8 mouse cellular contexts compared by ENCODE assay signal in genomic region chr13:34343719-34344375, GRCm38 (mm10). TPM values are rescaled to one million over a fixed set of nuclear protein-coding genes. Genes with fewer than 3 reads are reported as not detected.
A peak's percentile ranks its signal among the peaks of the same experiment; 100 is the strongest.
DNase-seq lines count a peak whose midpoint lies in the region; ATAC-seq and TF ChIP-seq lines count a peak whose summit lies in the region.

No protein-coding gene starts in this region.

- H3K4me2 ChIP-seq in heart, embryonic 11.5 days: peak overlapping the region; percentile 99
- H3K4me2 ChIP-seq in hindbrain, embryonic 16.5 days (ENCODE audit: low read length): peak overlapping the region; percentile 92
- peak overlapping the region; percentile 94 for H3K4me2 ChIP-seq in limb, embryonic 12.5 days
- peak overlapping the region; percentile 65 for H3K4me2 ChIP-seq in midbrain, embryonic 15.5 days

- TF ChIP-seq CTCF in brain, embryonic 14.5 days (IDR thresholded peaks at IDR 0.05; ENCODE audit: borderline replicate concordance, extremely low read depth, insufficient read depth, insufficient read length): no peak

- peak overlapping the region; percentile 93 for H3K9ac ChIP-seq in heart, embryonic 11.5 days (ENCODE audit: low read depth, low read length)
- H3K9ac ChIP-seq in hindbrain, embryonic 16.5 days (ENCODE audit: low read depth, low read length): peak overlapping the region; percentile 94
- H3K9ac ChIP-seq in limb, embryonic 12.5 days (replicated peaks): peak overlapping the region; percentile 84
- peak overlapping the region; percentile 83 for H3K9ac ChIP-seq in midbrain, embryonic 15.5 days

- WGBS in heart, embryonic 11.5 days (ENCODE audit: insufficient replicate concordance): under 1% methylated on average over 31 of the region's 31 CpGs
- under 1% methylated on average over 31 of the region's 31 CpGs for WGBS in hindbrain, embryonic 16.5 days
- WGBS in limb, embryonic 12.5 days: 1% methylated on average over 31 of the region's 31 CpGs
- WGBS in midbrain, embryonic 15.5 days: under 1% methylated on average over 31 of the region's 31 CpGs

- no peak for ATAC-seq in heart, embryonic 11.5 days (replicated peaks; ENCODE audit: insufficient number of reproducible peaks, low FRiP score, low TSS enrichment)
- ATAC-seq in erythroid progenitor cell, adult 5-6 weeks (replicated peaks; ENCODE audit: low FRiP score, poor library complexity, severe bottlenecking): peak; percentile 18
- peak; percentile 26 for ATAC-seq in hindbrain, embryonic 16.5 days
- 0 out of 2 replicates have a peak, but pooled peaks have one; percentile 11 for ATAC-seq in limb, embryonic 12.5 days (ENCODE audit: insufficient number of reproducible peaks, insufficient read depth, low FRiP score, low TSS enrichment, low read depth)
- peak; percentile 15 for ATAC-seq in midbrain, embryonic 15.5 days (replicated peaks)

- H3K4me3 ChIP-seq in heart, embryonic 11.5 days (ENCODE audit: low read depth, low read length): peak overlapping the region; percentile 91
- peak overlapping the region; percentile 93 for H3K4me3 ChIP-seq in hindbrain, embryonic 16.5 days (ENCODE audit: low read length)
- peak overlapping the region; percentile 82 for H3K4me3 ChIP-seq in limb, embryonic 12.5 days (replicated peaks)
- peak overlapping the region; percentile 62 for H3K4me3 ChIP-seq in midbrain, embryonic 15.5 days

- DNase-seq in heart, postnatal 25 days (ENCODE audit: low spot score): no peak
- DNase-seq in brain, embryonic 14.5 days (ENCODE audit: low read depth): peak; percentile 66
- DNase-seq in thymus, postnatal 4 days: peak; percentile 32

- TF ChIP-seq POLR2A in brain, embryonic 14.5 days (IDR thresholded peaks at IDR 0.05; ENCODE audit: borderline replicate concordance, extremely low read depth, insufficient read depth, insufficient read length, poor library complexity, severe bottlenecking): no peak

- no peaks in the 10 kb centered on the region for H3K36me3 ChIP-seq in heart, embryonic 11.5 days (ENCODE audit: control insufficient read depth, insufficient read depth, low read length)
- no peaks in the 10 kb centered on the region for H3K36me3 ChIP-seq in hindbrain, embryonic 16.5 days (ENCODE audit: control insufficient read depth, insufficient read depth, low read length)
- H3K36me3 ChIP-seq in limb, embryonic 12.5 days: no peaks in the 10 kb centered on the region
- H3K36me3 ChIP-seq in midbrain, embryonic 15.5 days (replicated peaks): no peaks in the 10 kb centered on the region

- no peaks in the 10 kb centered on the region for H3K27me3 ChIP-seq in heart, embryonic 11.5 days (ENCODE audit: control insufficient read depth, insufficient read depth, low read length)
- H3K27me3 ChIP-seq in hindbrain, embryonic 16.5 days (replicated peaks; ENCODE audit: control insufficient read depth, insufficient read depth, low read length): no peaks in the 10 kb centered on the region
- H3K27me3 ChIP-seq in limb, embryonic 12.5 days: peaks cover 58% of the 10 kb centered on the region
- no peaks in the 10 kb centered on the region for H3K27me3 ChIP-seq in midbrain, embryonic 15.5 days (replicated peaks)

- intact Hi-C loops in heart, postnatal 25 days (cut with DNase I): loop anchor here (2.0 to 10.0 kb wide), 4 partner anchors 151 to 531 kb away; partner anchors contain the start of gene Prpf4b

- no peaks in the 10 kb centered on the region for H3K9me3 ChIP-seq in heart, embryonic 11.5 days (replicated peaks; ENCODE audit: control insufficient read depth, low read length)
- no peaks in the 10 kb centered on the region for H3K9me3 ChIP-seq in hindbrain, embryonic 16.5 days (ENCODE audit: control insufficient read depth, low read length)
- no peaks in the 10 kb centered on the region for H3K9me3 ChIP-seq in limb, embryonic 12.5 days
- H3K9me3 ChIP-seq in midbrain, embryonic 15.5 days: no peaks in the 10 kb centered on the region

- peak overlapping the region; percentile 78; the same call in 1 of the 2 replicates for H3K27ac ChIP-seq in heart, embryonic 11.5 days (ENCODE audit: low read depth, low read length)
- peak overlapping the region; percentile 89 for H3K27ac ChIP-seq in hindbrain, embryonic 16.5 days (ENCODE audit: low read depth, low read length)
- H3K27ac ChIP-seq in limb, embryonic 12.5 days: peak overlapping the region; percentile 59; the same call in 1 of the 2 replicates
- H3K27ac ChIP-seq in midbrain, embryonic 15.5 days: peak overlapping the region; percentile 90

- peaks cover 27% of the 10 kb centered on the region for H3K4me1 ChIP-seq in heart, embryonic 11.5 days (ENCODE audit: control insufficient read depth, insufficient read depth, low read length)
- peaks cover 31% of the 10 kb centered on the region for H3K4me1 ChIP-seq in hindbrain, embryonic 16.5 days (ENCODE audit: control insufficient read depth, insufficient read depth, low read depth, low read length)
- peaks cover 16% of the 10 kb centered on the region; the same call in 1 of the 2 replicates for H3K4me1 ChIP-seq in limb, embryonic 12.5 days (replicated peaks)
- peaks cover 45% of the 10 kb centered on the region for H3K4me1 ChIP-seq in midbrain, embryonic 15.5 days

RNA-seq across cellular contexts. Expression of gene Slc22a23, which starts 1.1 kb away (rescaled TPM):
- polyA plus RNA-seq in heart, embryonic 11.5 days (2014; fragmentation: Nextera tagmentation; extraction: Ambion mirVana): 7.3 and 8.1 TPM in 2 replicates
- total RNA-seq in heart, postnatal 25 days (2021): 10 to 100 TPM in 1 of 2 experiments, 1 to 10 TPM in 1; 8.6 to 10.7 TPM
- polyA plus RNA-seq in brain, embryonic 14.5 days (2012; rRNA removed): 67.8 and 87.6 TPM in 2 replicates
- total RNA-seq in erythroid progenitor cell, adult 5-6 weeks (2015; ENCODE audit: low replicate concordance): 97.7 and 102 TPM in 2 replicates
- total RNA-seq in erythroid progenitor cell, adult 5-6 weeks (2017; ENCODE audit: low replicate concordance): 107 and 114 TPM in 2 replicates
- polyA plus RNA-seq in hindbrain, embryonic 16.5 days (2015; fragmentation: Nextera tagmentation; extraction: Ambion mirVana): 14.9 and 15.6 TPM in 2 replicates
- 5.0 and 5.1 TPM in 2 replicates for polyA plus RNA-seq in limb, embryonic 12.5 days (2016; fragmentation: Nextera tagmentation; extraction: Ambion mirVana)
- polyA plus RNA-seq in midbrain, embryonic 15.5 days (2015; fragmentation: Nextera tagmentation; extraction: Ambion mirVana): 17.5 and 18.1 TPM in 2 replicates
